Mouse (Mus musculus) midbrain, embryonic 16.5 days (tissue): ENCODE data around the gene Thap11. TPM values are rescaled to one million over a fixed set of nuclear protein-coding genes. Genes with fewer than 3 reads are reported as not detected.

Source experiments
- ATAC-seq: fragments of 200-750 bp; cut with Nextera tagmentation; 2 replicates; pipeline ENCODE4 v1.8.0; 2017; ENCODE audit warnings: moderate TSS enrichment
- H3K27ac ChIP-seq: fragments of 300-500 bp; sonication (generic); 2 replicates; pipeline ENCODE4 v1.5.1; 2014; ENCODE audit warnings: mild to moderate bottlenecking, low read length, mixed read lengths
- H3K27me3 ChIP-seq: fragments of 300-500 bp; sonication (generic); 2 replicates; pipeline ENCODE4 v1.6.1; 2014; ENCODE audit warnings: low read depth, low read length, mixed read lengths; ENCODE audit not compliant: control insufficient read depth, insufficient read depth
- H3K36me3 ChIP-seq: fragments of 300-500 bp; sonication (generic); 2 replicates; pipeline ENCODE4 v1.6.1; 2014; ENCODE audit warnings: mild to moderate bottlenecking, low read length, moderate library complexity, mixed read lengths; ENCODE audit not compliant: control insufficient read depth, insufficient read depth
- H3K4me1 ChIP-seq: fragments of 300-500 bp; sonication (generic); 2 replicates; pipeline ENCODE4 v1.6.1; 2014; ENCODE audit warnings: mild to moderate bottlenecking, low read length, mixed read lengths; ENCODE audit not compliant: control insufficient read depth, insufficient read depth
- H3K4me2 ChIP-seq: fragments of 300-500 bp; sonication (generic); 2 replicates; pipeline ENCODE4 v1.6.1; 2014; ENCODE audit warnings: mild to moderate bottlenecking, low read length, mixed read lengths
- H3K4me3 ChIP-seq: fragments of 300-500 bp; sonication (generic); 2 replicates; pipeline ENCODE4 v1.5.1; 2014; ENCODE audit warnings: low read depth, mild to moderate bottlenecking, low read length, moderate library complexity, mixed read lengths
- H3K9ac ChIP-seq: fragments of 300-500 bp; sonication (generic); 2 replicates; pipeline ENCODE4 v1.6.1; 2014; ENCODE audit warnings: low read depth, low read length, mixed read lengths
- H3K9me3 ChIP-seq: fragments of 300-500 bp; sonication (generic); replicated peaks from 2 replicates; pipeline ENCODE4 v1.6.1; 2014; ENCODE audit warnings: mild to moderate bottlenecking, low read length, mixed read lengths; ENCODE audit not compliant: control insufficient read depth, poor library complexity, severe bottlenecking
- WGBS: fragments of 180-500 bp; shearing (Covaris S2); extraction: QIAGEN DNeasy Blood & Tissue Kit; methylation state at CpG from one replicate; pipeline ENCODE4 v1.1.7; 2014; 5-methylcytosine and 5-hydroxymethylcytosine counted together
- polyA plus RNA-seq: library from polyadenylated mRNA; unstranded; fragments of >200 nt; fragmentation: Nextera tagmentation; extraction: Ambion mirVana; gene quantifications from 2 replicates; pipeline ENCODE4 v1.2.1, GENCODE M21; 2015

Thap11 gene
- 50.6 and 53.4 TPM in 2 replicates for polyA plus RNA-seq

DNA sequence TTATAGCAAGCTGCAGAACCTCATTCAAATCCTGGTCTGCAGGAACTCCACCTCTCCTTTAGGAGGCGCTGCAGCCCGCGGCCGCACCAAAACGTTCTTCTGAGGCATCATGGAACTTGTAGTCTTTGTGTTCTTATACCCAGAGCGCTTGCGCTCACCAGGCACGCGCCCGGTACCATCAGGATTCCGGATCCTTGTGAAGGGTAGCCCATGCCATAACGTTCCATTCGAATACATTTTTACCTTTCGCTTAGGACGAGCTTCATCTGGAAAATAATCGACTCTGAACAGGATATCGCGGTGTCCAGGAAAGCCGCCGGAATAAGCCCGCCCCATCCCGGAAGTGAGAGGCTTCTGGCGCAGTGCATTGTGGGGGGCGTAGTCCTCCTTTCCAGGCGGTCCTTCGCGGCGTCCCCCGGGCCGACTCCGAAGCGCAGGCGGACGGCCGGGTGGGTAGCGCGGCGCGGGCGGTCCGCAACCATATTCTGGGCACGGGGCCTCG, at the start of gene Thap11:
Thap11 (plus strand) TSS at position 418 of the 502 bp plus-strand sequence.
- Histone ChIP-seq H3K4me2 (peak within 1 kb of the TSS; percentile 99), H3K27me3 (no peaks in the 10 kb centered on the region), H3K9me3 (no peaks in the 10 kb centered on the region), H3K36me3 (no peaks in the 10 kb centered on the region), H3K4me1 (peaks cover 39% of the 10 kb centered on the region), H3K9ac (peak within 1 kb of the TSS; percentile 84), H3K27ac (peak within 1 kb of the TSS; percentile 84), H3K4me3 (peak within 1 kb of the TSS; percentile 66)
- WGBS = under 1% methylated on average over 43 of the region's 43 CpGs
- peak; percentile 91 for ATAC-seq

DNA sequence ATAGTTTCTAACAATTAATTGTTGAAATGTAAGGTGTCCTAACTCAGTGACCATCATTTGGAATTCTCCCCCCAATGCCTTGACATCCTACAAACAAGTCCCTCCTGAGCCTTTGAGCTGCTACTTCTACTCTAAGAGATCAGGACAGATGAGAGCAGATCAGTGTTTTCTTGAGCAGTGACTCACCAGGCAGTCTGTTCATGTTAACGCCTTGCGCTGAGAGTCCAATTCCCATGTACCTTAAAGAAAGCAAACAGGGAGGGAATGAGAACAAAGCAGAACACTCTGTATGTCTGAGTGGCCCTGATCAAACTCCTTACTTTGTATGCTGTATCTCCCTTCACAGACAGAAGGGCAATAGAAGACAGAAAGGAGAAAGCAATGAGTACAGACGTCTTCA, 49.6 kb upstream of the Thap11 start:
- H3K36me3 ChIP-seq = 0 out of 2 replicates have a peak, but pooled peaks cover 2% of the 10 kb centered on the region
- ATAC-seq = no peak
- WGBS = 65% methylated on average over 3 of the region's 3 CpGs
- H3K27me3 ChIP-seq = no peaks in the 10 kb centered on the region
- no peaks in the 10 kb centered on the region for H3K9me3 ChIP-seq
- H3K4me3 ChIP-seq = no peak overlapping the region
- H3K4me2 ChIP-seq = no peak overlapping the region
- no peak overlapping the region for H3K27ac ChIP-seq
- no peak overlapping the region for H3K9ac ChIP-seq
- H3K4me1 ChIP-seq = no peaks in the 10 kb centered on the region

DNA sequence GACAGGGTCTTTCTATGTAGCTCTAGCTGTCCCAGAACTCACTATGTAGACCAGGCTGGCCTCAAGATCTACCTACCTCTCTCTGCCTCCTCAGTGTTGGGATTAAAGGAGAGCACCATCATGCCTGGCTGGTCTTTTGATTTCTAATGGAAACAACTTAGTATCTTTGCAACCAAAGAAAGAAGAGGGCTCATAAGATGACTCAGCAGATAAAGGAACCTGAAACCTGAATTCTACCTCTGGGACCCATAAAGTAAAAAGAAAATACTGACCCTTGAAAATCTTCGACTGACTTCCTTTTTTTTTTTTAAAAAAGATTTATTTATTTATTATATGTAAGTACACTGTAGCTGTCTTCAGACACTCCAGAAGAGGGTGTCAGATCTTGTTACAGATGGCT, 49.0 kb upstream of the Thap11 start:
- H3K9me3 ChIP-seq = no peaks in the 10 kb centered on the region
- H3K27me3 ChIP-seq = no peaks in the 10 kb centered on the region
- 91% methylated on average over 1 of the region's 1 CpGs for WGBS
- no peak for ATAC-seq
- no peak overlapping the region for H3K4me3 ChIP-seq
- H3K4me1 ChIP-seq = no peaks in the 10 kb centered on the region
- H3K4me2 ChIP-seq = no peak overlapping the region
- H3K9ac ChIP-seq = no peak overlapping the region
- 0 out of 2 replicates have a peak, but pooled peaks cover 3% of the 10 kb centered on the region for H3K36me3 ChIP-seq
- no peak overlapping the region for H3K27ac ChIP-seq

DNA sequence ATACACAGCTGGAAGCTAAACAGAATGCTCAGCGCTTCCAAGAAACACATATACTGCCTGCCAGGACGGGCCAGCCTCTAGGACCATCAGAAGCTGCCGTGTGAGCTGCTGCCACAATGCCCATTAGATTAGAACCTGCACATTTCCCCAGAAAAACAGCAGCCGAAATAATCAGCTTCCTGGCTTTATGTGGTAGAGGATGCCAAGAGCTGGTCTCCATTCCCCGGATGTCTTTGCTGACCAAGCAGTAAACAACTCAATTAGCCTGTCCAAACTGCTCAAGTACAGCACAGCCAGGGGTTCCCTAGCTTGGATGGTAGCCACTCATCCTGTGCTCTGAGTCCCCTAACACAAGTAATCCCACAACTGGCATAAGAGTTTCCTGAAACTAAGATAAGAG, 47.2 kb upstream of the Thap11 start:
- WGBS = 77% methylated on average over 5 of the region's 5 CpGs
- H3K9me3 ChIP-seq = no peaks in the 10 kb centered on the region
- no peak overlapping the region for H3K4me3 ChIP-seq
- H3K36me3 ChIP-seq = 0 out of 2 replicates have a peak, but pooled peaks cover 5% of the 10 kb centered on the region
- no peaks in the 10 kb centered on the region for H3K4me1 ChIP-seq
- no peak for ATAC-seq
- H3K9ac ChIP-seq = no peak overlapping the region
- no peaks in the 10 kb centered on the region for H3K27me3 ChIP-seq
- H3K4me2 ChIP-seq = no peak overlapping the region
- no peak overlapping the region for H3K27ac ChIP-seq

DNA sequence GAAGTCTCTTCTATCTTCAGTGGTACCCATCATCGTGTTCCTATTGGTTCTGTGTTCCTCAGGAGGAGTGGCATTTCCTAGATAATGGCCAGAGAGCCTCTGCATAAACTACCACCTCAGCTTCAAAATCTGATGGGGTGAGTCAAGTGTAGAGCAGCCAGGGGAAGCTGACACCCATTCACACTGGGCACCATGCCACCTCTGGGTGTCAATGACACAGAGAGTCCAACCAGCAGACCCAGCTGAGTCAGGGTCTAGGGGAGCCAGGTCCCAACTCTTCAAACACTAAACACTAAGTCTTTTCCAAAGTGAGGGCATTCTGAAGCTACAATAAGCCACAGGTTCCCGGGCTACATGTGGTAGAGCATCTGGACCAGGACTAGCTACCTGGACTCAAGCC, 46.5 kb upstream of the Thap11 start:
- H3K4me2 ChIP-seq = no peak overlapping the region
- WGBS = 98% methylated on average over 2 of the region's 2 CpGs

DNA sequence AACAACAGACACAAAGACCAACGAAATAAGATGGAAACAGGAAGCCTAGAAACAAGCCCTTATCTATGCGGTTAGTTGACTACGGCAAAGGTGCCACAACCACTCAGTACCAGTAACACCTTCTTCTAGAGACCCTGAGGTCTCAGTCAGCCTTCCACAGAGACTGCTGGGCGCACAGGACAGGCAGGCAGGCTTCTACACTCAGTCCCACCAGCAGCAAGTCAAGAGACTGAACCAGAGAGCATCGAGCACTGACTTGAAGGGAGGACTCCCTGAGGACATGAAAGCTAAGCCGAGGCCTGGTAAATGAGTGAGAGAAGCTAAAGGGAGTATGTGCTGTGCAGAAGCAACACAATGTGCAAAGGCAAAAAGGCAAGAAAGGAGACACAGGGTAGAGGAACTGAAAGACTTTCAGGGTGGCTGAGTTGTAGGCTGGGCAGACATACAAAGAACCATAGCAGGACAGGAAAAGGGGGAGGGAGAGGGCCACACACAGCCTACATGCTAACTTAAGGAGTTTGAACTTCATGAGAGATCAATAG, 44.6 kb upstream of the Thap11 start:
- Histone ChIP-seq H3K36me3 (0 out of 2 replicates have a peak, but pooled peaks cover 3% of the 10 kb centered on the region), H3K27me3 (no peaks in the 10 kb centered on the region), H3K9ac (no peak overlapping the region), H3K27ac (no peak overlapping the region), H3K9me3 (no peaks in the 10 kb centered on the region), H3K4me1 (no peaks in the 10 kb centered on the region), H3K4me2 (no peak overlapping the region), H3K4me3 (no peak overlapping the region)
- ATAC-seq = no peak
- WGBS = 82% methylated on average over 6 of the region's 6 CpGs

More for the DNA sequence above, 46.5 kb upstream of the Thap11 start:
- Histone ChIP-seq H3K9me3 (no peaks in the 10 kb centered on the region), H3K4me3 (no peak overlapping the region), H3K27ac (no peak overlapping the region), H3K27me3 (no peaks in the 10 kb centered on the region), H3K36me3 (0 out of 2 replicates have a peak, but pooled peaks cover 5% of the 10 kb centered on the region), H3K9ac (no peak overlapping the region), H3K4me1 (no peaks in the 10 kb centered on the region)
- no peak for ATAC-seq

DNA sequence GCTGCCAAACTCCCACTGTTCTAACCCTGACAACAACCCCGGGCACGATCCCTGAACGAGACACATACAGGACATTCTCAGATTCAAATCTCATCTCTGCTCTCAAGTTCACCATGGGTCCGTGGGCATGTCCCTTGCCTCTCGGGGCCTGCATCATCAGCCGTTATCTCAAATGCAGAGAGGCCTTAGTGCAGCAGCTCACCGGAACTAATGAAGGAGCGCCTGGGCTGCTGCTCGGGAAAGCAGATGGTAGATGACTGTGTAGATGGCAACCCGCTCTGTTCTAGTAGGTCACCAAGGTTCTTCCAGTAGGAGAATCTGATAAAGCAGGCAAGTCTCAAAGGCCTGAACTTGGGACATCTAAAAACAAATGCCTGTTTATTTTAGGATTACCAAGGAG, 43.9 kb upstream of the Thap11 start:
- H3K27ac ChIP-seq = no peak overlapping the region
- no peak overlapping the region for H3K9ac ChIP-seq
- no peak for ATAC-seq
- no peaks in the 10 kb centered on the region for H3K27me3 ChIP-seq
- no peaks in the 10 kb centered on the region for H3K4me1 ChIP-seq
- no peak overlapping the region for H3K4me2 ChIP-seq
- 0 out of 2 replicates have a peak, but pooled peaks cover 3% of the 10 kb centered on the region for H3K36me3 ChIP-seq
- 85% methylated on average over 10 of the region's 10 CpGs for WGBS
- no peak overlapping the region for H3K4me3 ChIP-seq
- H3K9me3 ChIP-seq = no peaks in the 10 kb centered on the region

DNA sequence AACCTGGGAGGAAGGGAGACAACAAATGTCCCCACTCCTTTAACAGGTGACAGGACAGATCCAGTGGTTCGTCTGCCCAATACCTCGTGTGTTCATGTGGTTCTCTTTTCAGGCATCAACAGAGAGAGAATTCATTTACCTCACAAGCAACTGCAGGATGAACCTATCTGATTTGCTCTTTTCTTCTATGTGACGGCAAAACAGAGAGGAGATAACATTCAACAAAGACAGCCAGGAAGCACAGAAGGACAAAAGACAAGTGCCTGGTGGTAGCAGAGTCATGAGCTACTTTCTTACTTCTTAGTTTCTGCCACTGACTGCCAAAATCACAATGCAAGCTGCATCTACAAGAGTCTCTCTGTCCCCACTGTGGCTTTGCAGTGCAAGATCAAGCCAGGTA, 43.4 kb upstream of the Thap11 start:
- Histone ChIP-seq H3K27me3 (no peaks in the 10 kb centered on the region), H3K9ac (no peak overlapping the region), H3K4me1 (no peaks in the 10 kb centered on the region), H3K4me2 (no peak overlapping the region), H3K27ac (no peak overlapping the region), H3K36me3 (0 out of 2 replicates have a peak, but pooled peaks cover 3% of the 10 kb centered on the region), H3K9me3 (no peaks in the 10 kb centered on the region), H3K4me3 (no peak overlapping the region)
- ATAC-seq = no peak
- 77% methylated on average over 3 of the region's 3 CpGs for WGBS

DNA sequence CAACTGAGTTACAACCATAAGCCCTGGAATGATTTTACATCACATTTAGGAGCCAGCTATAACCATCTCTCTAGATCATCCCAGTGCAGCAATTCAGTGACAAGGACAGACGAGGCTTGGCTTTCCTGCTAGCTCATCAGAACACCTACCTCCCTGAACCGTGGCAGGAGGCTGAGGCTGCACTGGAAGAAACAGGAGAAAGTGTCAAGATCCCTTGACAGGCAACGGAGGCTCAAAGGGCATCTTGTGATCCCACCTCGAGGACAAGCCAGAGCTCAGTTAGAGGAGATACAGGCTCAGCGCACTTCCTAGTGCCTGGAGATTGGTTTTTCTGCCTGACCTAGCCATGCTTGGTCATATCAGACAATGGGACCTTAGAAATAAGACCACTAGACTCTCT, 42.4 kb upstream of the Thap11 start:
- Histone ChIP-seq H3K36me3 (0 out of 2 replicates have a peak, but pooled peaks cover 3% of the 10 kb centered on the region), H3K9ac (no peak overlapping the region), H3K27ac (no peak overlapping the region), H3K4me3 (no peak overlapping the region), H3K9me3 (no peaks in the 10 kb centered on the region), H3K4me1 (no peaks in the 10 kb centered on the region), H3K4me2 (no peak overlapping the region), H3K27me3 (no peaks in the 10 kb centered on the region)
- ATAC-seq = no peak
- 92% methylated on average over 5 of the region's 5 CpGs for WGBS
